Mouse (Mus musculus) forebrain, embryonic 10.5 days (tissue): ENCODE results near the gene H2afj. TPM values are rescaled to one million over a fixed set of nuclear protein-coding genes. Genes with fewer than 3 reads are reported as not detected.

Experiments used
- DNase-seq: peaks from one replicate; pipeline ENCODE4 v3.0.0-alpha.2; 2017; ENCODE audit warnings: low spot score; ENCODE audit errors: extremely low spot score
- H3K27ac ChIP-seq: fragments of 300-500 bp; sonication (generic); 2 replicates; pipeline ENCODE4 v1.5.1; 2016; ENCODE audit warnings: mild to moderate bottlenecking
- H3K27me3 ChIP-seq: fragments of 300-500 bp; sonication (generic); 2 replicates; pipeline ENCODE4 v1.6.1; 2016; ENCODE audit warnings: mild to moderate bottlenecking; ENCODE audit not compliant: poor library complexity, severe bottlenecking
- H3K36me3 ChIP-seq: fragments of 300-500 bp; sonication (generic); replicated peaks from 2 replicates; pipeline ENCODE4 v1.6.1; 2016; ENCODE audit warnings: mild to moderate bottlenecking, moderate library complexity
- H3K4me1 ChIP-seq: fragments of 300-500 bp; sonication (generic); 2 replicates; pipeline ENCODE4 v1.6.1; 2016
- H3K4me3 ChIP-seq: fragments of 300-500 bp; sonication (generic); 2 replicates; pipeline ENCODE4 v1.5.1; 2016; ENCODE audit warnings: mild to moderate bottlenecking, moderate library complexity
- H3K9me3 ChIP-seq: fragments of 300-500 bp; sonication (generic); 2 replicates; pipeline ENCODE4 v1.6.1; 2016; ENCODE audit warnings: mild to moderate bottlenecking, moderate library complexity
- WGBS: fragments of 180-500 bp; shearing (Covaris S2); methylation state at CpG from one replicate; pipeline ENCODE4 v1.1.7; 2016; 5-methylcytosine and 5-hydroxymethylcytosine counted together
- polyA plus RNA-seq: library from polyadenylated mRNA; unstranded; fragments of >200 nt; fragmentation: Nextera tagmentation; extraction: Ambion mirVana; gene quantifications from 2 replicates; pipeline ENCODE4 v1.2.1, GENCODE M21; 2016

The H2afj gene
- polyA plus RNA-seq, result 101 and 103 TPM in 2 replicates

GRCm38 (mm10) chr6:136808014-136808417 is at the start of gene H2afj:
Gene H2afj, plus strand, starts transcription at chr6:136808244.
- Histone ChIP-seq H3K9me3 (no peaks in the 10 kb centered on the region), H3K27me3 (no peaks in the 10 kb centered on the region), H3K27ac (peak within 1 kb of the TSS; percentile 88), H3K4me1 (peaks cover 39% of the 10 kb centered on the region), H3K36me3 (peaks cover 32% of the 10 kb centered on the region), H3K4me3 (peak within 1 kb of the TSS; percentile 87)
- peak; percentile 96 for DNase-seq
- under 1% methylated on average over 34 of the region's 34 CpGs for WGBS

GRCm38 (mm10) chr6:136763912-136764311 is 44.1 kb upstream of the H2afj start:
- Histone ChIP-seq H3K4me1 (no peaks in the 10 kb centered on the region), H3K27me3 (no peaks in the 10 kb centered on the region), H3K27ac (no peak overlapping the region), H3K36me3 (no peaks in the 10 kb centered on the region), H3K9me3 (no peaks in the 10 kb centered on the region), H3K4me3 (no peak overlapping the region)
- DNase-seq, result no peak
- 88% methylated on average over 1 of the region's 1 CpGs for WGBS

- 91% methylated on average over 8 of the region's 8 CpGs for WGBS
- H3K4me3 ChIP-seq, result no peak overlapping the region
- H3K4me1 ChIP-seq, result no peaks in the 10 kb centered on the region
- no peaks in the 10 kb centered on the region for H3K36me3 ChIP-seq
- no peak overlapping the region for H3K27ac ChIP-seq
- DNase-seq, result no peak
- no peaks in the 10 kb centered on the region for H3K9me3 ChIP-seq
- H3K27me3 ChIP-seq, result no peaks in the 10 kb centered on the region
Observed at GRCm38 (mm10) chr6:136769143-136769542, 38.9 kb upstream of the H2afj start.

- H3K36me3 ChIP-seq, result no peaks in the 10 kb centered on the region
- no peak overlapping the region for H3K4me3 ChIP-seq
- 88% methylated on average over 7 of the region's 7 CpGs for WGBS
- DNase-seq, result no peak
- H3K9me3 ChIP-seq, result no peaks in the 10 kb centered on the region
- H3K27ac ChIP-seq, result no peak overlapping the region
- H3K27me3 ChIP-seq, result no peaks in the 10 kb centered on the region
- no peaks in the 10 kb centered on the region for H3K4me1 ChIP-seq
Observed at GRCm38 (mm10) chr6:136769859-136770258, 38.2 kb upstream of the H2afj start.

- H3K4me1 ChIP-seq, result no peaks in the 10 kb centered on the region
- no peaks in the 10 kb centered on the region for H3K9me3 ChIP-seq
- H3K4me3 ChIP-seq, result no peak overlapping the region
- DNase-seq, result no peak
- 88% methylated on average over 1 of the region's 1 CpGs for WGBS
- no peaks in the 10 kb centered on the region for H3K27me3 ChIP-seq
- H3K36me3 ChIP-seq, result no peaks in the 10 kb centered on the region
- H3K27ac ChIP-seq, result no peak overlapping the region
Observed at GRCm38 (mm10) chr6:136776392-136776791, 31.7 kb upstream of the H2afj start.

GRCm38 (mm10) chr6:136781377-136781986 is 26.6 kb upstream of the H2afj start, which contains the start of gene Gucy2c:
Gene Gucy2c, minus strand, starts transcription at chr6:136781765.
- Histone ChIP-seq H3K4me1 (no peaks in the 10 kb centered on the region), H3K9me3 (no peaks in the 10 kb centered on the region), H3K4me3 (no peak within 1 kb of the TSS), H3K27ac (no peak within 1 kb of the TSS), H3K27me3 (no peaks in the 10 kb centered on the region), H3K36me3 (no peaks in the 10 kb centered on the region)
- 82% methylated on average over 20 of the region's 20 CpGs for WGBS
- DNase-seq, result no peak

GRCm38 (mm10) chr6:136782146-136782545 is 25.9 kb upstream of the H2afj start:
- Histone ChIP-seq H3K36me3 (no peaks in the 10 kb centered on the region), H3K27me3 (no peaks in the 10 kb centered on the region), H3K27ac (no peak overlapping the region), H3K4me1 (no peaks in the 10 kb centered on the region), H3K9me3 (no peaks in the 10 kb centered on the region), H3K4me3 (no peak overlapping the region)
- no peak for DNase-seq
- 89% methylated on average over 12 of the region's 12 CpGs for WGBS

- Histone ChIP-seq H3K27me3 (no peaks in the 10 kb centered on the region), H3K4me3 (no peak overlapping the region), H3K4me1 (no peaks in the 10 kb centered on the region), H3K27ac (no peak overlapping the region), H3K36me3 (no peaks in the 10 kb centered on the region), H3K9me3 (no peaks in the 10 kb centered on the region)
- DNase-seq, result no peak
- WGBS, result 86% methylated on average over 9 of the region's 9 CpGs
Observed at GRCm38 (mm10) chr6:136782761-136783160, 25.3 kb upstream of the H2afj start.

GRCm38 (mm10) chr6:136789391-136789971 is 18.6 kb upstream of the H2afj start:
- Histone ChIP-seq H3K27ac (no peak overlapping the region), H3K4me3 (no peak overlapping the region), H3K4me1 (peaks cover 17% of the 10 kb centered on the region), H3K36me3 (no peaks in the 10 kb centered on the region), H3K27me3 (peaks cover 23% of the 10 kb centered on the region), H3K9me3 (no peaks in the 10 kb centered on the region)
- no peak for DNase-seq
- 78% methylated on average over 5 of the region's 5 CpGs for WGBS

- peak overlapping the region; percentile 48; the same call in 1 of the 2 replicates for H3K27ac ChIP-seq
- no peaks in the 10 kb centered on the region for H3K36me3 ChIP-seq
- WGBS, result 28% methylated on average over 16 of the region's 16 CpGs
- H3K27me3 ChIP-seq, result peaks cover 29% of the 10 kb centered on the region
- no peaks in the 10 kb centered on the region for H3K9me3 ChIP-seq
- no peak for DNase-seq
- H3K4me3 ChIP-seq, result peak overlapping the region; percentile 54
- peaks cover 17% of the 10 kb centered on the region for H3K4me1 ChIP-seq
Observed at GRCm38 (mm10) chr6:136792884-136793758, 14.9 kb upstream of the H2afj start.

- Histone ChIP-seq H3K4me3 (peak overlapping the region; percentile 54), H3K36me3 (no peaks in the 10 kb centered on the region), H3K4me1 (peaks cover 17% of the 10 kb centered on the region), H3K27me3 (peaks cover 29% of the 10 kb centered on the region), H3K9me3 (no peaks in the 10 kb centered on the region), H3K27ac (peak overlapping the region; percentile 48)
- no peak for DNase-seq
- WGBS, result under 1% methylated on average over 24 of the region's 24 CpGs
Observed at GRCm38 (mm10) chr6:136793831-136794525, 14.1 kb upstream of the H2afj start.

GRCm38 (mm10) chr6:136795110-136795509 is 12.9 kb upstream of the H2afj start:
- H3K4me1 ChIP-seq, result peaks cover 17% of the 10 kb centered on the region
- WGBS, result 52% methylated on average over 1 of the region's 1 CpGs
- H3K27ac ChIP-seq, result no peak overlapping the region
- H3K27me3 ChIP-seq, result peaks cover 29% of the 10 kb centered on the region
- no peak for DNase-seq
- H3K36me3 ChIP-seq, result no peaks in the 10 kb centered on the region
- H3K9me3 ChIP-seq, result no peaks in the 10 kb centered on the region
- no peak overlapping the region for H3K4me3 ChIP-seq
